ENCODE assay signal across 18 mouse cellular contexts in genomic region chr1:87982291-87982690, GRCm38 (mm10).
"Had no signal": no experiment of that assay in that cellular context is flagged by ENCODE, and none has a peak within 500 bp of the region (broad histone marks: within the 10 kb centered on the region; RNA-seq: fewer than 3 reads in every experiment).

No protein-coding gene starts in this region.

- H3K27ac ChIP-seq: kidney, postnatal 0 days; limb, embryonic 15.5 days; liver, embryonic 12.5 days; midbrain, embryonic 10.5 days; neural tube, embryonic 13.5 days; stomach, embryonic 15.5 days had no signal

- DNase-seq: kidney, adult 11 months; kidney, adult 9 months; kidney, postnatal 36 days; layer of hippocampus, adult 9-11 months; layer of hippocampus, postnatal 36 days; lung, embryonic 14.5 days; lung, postnatal 10 days; lung, postnatal 4 days; spleen, adult 18-20 months; thymus, postnatal 36 days had no signal

- H3K4me2 ChIP-seq: limb, embryonic 15.5 days; liver, embryonic 12.5 days; lung, embryonic 14.5 days; neural tube, embryonic 13.5 days; stomach, embryonic 15.5 days had no signal

- H3K4me1 ChIP-seq: limb, embryonic 15.5 days; liver, embryonic 12.5 days; midbrain, embryonic 10.5 days; neural tube, embryonic 13.5 days; stomach, embryonic 15.5 days had no signal

- H3K27me3 ChIP-seq: limb, embryonic 15.5 days; liver, embryonic 12.5 days; neural tube, embryonic 13.5 days; stomach, embryonic 15.5 days had no signal

- H3K9me3 ChIP-seq: limb, embryonic 15.5 days; liver, embryonic 12.5 days; midbrain, embryonic 10.5 days; neural tube, embryonic 13.5 days; stomach, embryonic 15.5 days had no signal

- ATAC-seq: inflammation-experienced regulatory T-cells, adult 6 months; liver, embryonic 12.5 days; midbrain, embryonic 16.5 days had no signal

- H3K4me3 ChIP-seq: limb, embryonic 15.5 days; liver, embryonic 12.5 days; midbrain, embryonic 10.5 days; neural tube, embryonic 13.5 days; stomach, embryonic 15.5 days had no signal

- H3K9ac ChIP-seq: limb, embryonic 15.5 days; liver, embryonic 12.5 days; lung, embryonic 14.5 days; neural tube, embryonic 13.5 days; stomach, embryonic 15.5 days had no signal
